Mouse (Mus musculus): ENCODE results near the gene Grik3.

DNA sequence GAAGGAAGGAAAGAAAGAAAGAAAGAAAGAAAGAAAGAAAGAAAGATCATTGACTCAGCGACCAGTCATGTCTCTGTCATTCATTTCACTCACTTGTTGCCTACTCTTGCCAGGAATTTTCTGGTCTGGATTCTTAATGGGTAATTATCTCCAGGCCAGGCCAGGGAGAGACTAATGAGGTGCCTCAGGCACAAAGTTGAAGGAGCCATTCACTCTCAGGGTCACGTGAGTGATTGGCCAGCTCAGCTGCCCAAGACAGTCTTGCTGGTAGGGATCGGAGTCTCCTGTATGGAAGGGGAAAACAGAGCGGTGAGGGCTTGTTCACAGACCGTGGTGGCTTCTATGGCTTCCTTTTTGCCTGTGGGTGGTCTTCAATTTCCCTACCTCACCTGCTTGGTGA is 82.5 kb downstream of the Grik3 start:
- TF ChIP-seq POLR2A (IDR thresholded peaks at IDR 0.05; ENCODE audit: low read depth, low read length) (no peak), CTCF (conservative IDR thresholded peaks at IDR 0.05; ENCODE audit: insufficient read depth, insufficient read length, low read depth, low read length) (no peak)
